Mouse (Mus musculus) bone marrow, adult 2 months (tissue): Measurements from ENCODE around the gene Hsd11b2.

Experiments
- CTCF ChIP-seq: fragments of 200-500 bp; IDR thresholded peaks from 2 replicates; pipeline ENCODE4 v1.5.1; 2011; ENCODE audit warnings: low read length, control low read depth; ENCODE audit not compliant: control insufficient read depth, insufficient read depth
- POLR2A ChIP-seq: fragments of 200-500 bp; IDR thresholded peaks from 2 replicates; pipeline ENCODE4 v1.6.1; 2011; ENCODE audit warnings: low read depth, mild to moderate bottlenecking, control low read depth, low read length, borderline replicate concordance; ENCODE audit not compliant: control insufficient read depth

DNA sequence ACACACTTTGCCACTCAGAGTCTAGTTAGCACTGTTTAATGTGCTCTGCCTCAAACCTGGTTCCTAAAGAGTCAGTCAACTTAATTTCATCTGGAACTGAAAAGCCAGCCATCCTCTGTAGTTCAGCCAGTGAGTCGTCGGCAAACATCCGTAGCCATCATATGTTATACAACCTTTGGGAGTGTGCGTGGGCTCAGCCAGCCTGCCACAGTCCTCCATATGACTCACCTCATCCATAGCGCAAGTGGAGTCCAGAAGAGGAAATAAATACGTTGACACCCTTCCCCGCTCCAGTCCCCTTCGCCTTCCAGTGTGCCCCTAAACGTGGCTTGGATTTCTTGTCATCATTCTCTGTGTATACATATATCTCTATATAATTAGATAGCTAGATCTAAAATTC, 53.3 kb downstream of the Hsd11b2 start:
- no peak for TF ChIP-seq CTCF
- TF ChIP-seq POLR2A: no peak
